In the genomic region with DNA sequence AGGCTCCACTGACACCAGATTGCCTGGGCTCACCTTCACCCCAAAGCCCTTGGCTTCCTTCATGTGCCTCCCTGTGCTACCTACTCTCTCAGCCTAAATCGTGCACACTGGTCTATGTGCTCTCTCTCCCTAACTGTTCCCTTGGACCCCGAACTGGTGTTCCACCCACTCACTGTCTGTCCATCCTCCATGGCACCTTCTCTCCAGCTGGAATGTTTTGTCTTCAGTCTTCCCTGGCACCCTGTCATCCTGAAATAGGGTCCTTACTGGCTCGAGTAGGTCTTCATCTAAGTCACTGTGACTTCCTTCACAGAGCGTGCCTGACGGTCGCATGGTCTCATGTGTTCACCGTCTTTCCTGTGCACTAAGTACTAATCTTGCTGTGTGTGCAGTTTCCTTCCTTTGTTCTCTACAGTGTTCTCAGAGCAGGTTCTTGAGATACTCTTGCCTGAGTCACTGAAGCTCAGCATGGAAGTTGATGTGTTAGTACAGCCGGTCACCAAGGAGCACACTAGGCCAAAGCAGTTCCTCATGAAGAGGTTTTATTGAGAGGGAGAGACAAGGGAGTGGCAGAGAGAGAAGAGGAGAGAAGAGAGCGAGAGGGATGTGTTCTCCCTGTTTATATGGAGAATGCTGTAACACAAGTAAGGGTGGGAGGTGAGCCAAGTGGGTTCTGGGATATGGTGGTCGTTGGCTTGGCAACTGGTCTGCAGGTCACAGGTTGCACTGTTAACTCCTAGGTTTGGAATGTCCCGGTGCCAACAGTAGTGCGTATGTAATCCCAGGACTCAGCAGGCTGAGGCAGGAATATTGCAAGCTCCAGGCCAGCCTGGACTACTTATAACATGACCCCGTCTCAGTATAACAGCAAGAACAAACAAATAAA, we compare ENCODE assay signal across 13 mouse cellular contexts. TPM values are rescaled to one million over a fixed set of nuclear protein-coding genes. Genes with fewer than 3 reads are reported as not detected.
DNase-seq lines count a peak whose midpoint lies in the region; ATAC-seq and TF ChIP-seq lines count a peak whose summit lies in the region.
"Had no signal": no experiment of that assay in that cellular context is flagged by ENCODE, and none has a peak within 500 bp of the region (broad histone marks: within the 10 kb centered on the region; RNA-seq: fewer than 3 reads in every experiment).

No protein-coding gene starts in this region.

- no peaks in the 10 kb centered on the region for H3K27me3 ChIP-seq in heart, postnatal 0 days (ENCODE audit: control insufficient read depth, insufficient read depth, low read length)
- H3K27me3 ChIP-seq: hindbrain, embryonic 15.5 days; limb, embryonic 12.5 days had no signal

- ATAC-seq in heart, postnatal 0 days (ENCODE audit: insufficient read depth, low read depth), result peak; percentile 39; the same call in 1 of the 2 replicates
- no peak for ATAC-seq in megakaryocyte progenitor cell, adult 5-6 weeks (replicated peaks; ENCODE audit: poor library complexity)

- H3K4me3 ChIP-seq in heart, postnatal 0 days (ENCODE audit: low read depth, low read length), result no peak overlapping the region
- H3K4me3 ChIP-seq: hindbrain, embryonic 15.5 days; limb, embryonic 12.5 days; megakaryocyte, embryonic 14.5 days had no signal

- H3K36me3 ChIP-seq in heart, postnatal 0 days (replicated peaks; ENCODE audit: control insufficient read depth, insufficient read depth, low read length), result peaks cover 19% of the 10 kb centered on the region

- TF ChIP-seq CTCF in heart, postnatal 0 days (IDR thresholded peaks at IDR 0.05; ENCODE audit: low read depth), result no peak

- H3K4me2 ChIP-seq in heart, postnatal 0 days (ENCODE audit: low read depth, low read length), result no peak overlapping the region
- H3K4me2 ChIP-seq: hindbrain, embryonic 15.5 days; limb, embryonic 12.5 days had no signal

- H3K9me3 ChIP-seq in heart, postnatal 0 days (replicated peaks; ENCODE audit: control insufficient read depth, low read length), result no peaks in the 10 kb centered on the region
- H3K9me3 ChIP-seq: hindbrain, embryonic 15.5 days; limb, embryonic 12.5 days; megakaryocyte, embryonic 14.5 days had no signal

- no peak for TF ChIP-seq EP300 in heart, postnatal 0 days (IDR thresholded peaks at IDR 0.05; ENCODE audit: low read depth)

- H3K27ac ChIP-seq in heart, postnatal 0 days (ENCODE audit: low read depth), result peak overlapping the region; percentile 63
- H3K27ac ChIP-seq: hindbrain, embryonic 15.5 days; limb, embryonic 12.5 days had no signal

- no peak overlapping the region for H3K9ac ChIP-seq in heart, postnatal 0 days (replicated peaks; ENCODE audit: low read depth, low read length)
- H3K9ac ChIP-seq: hindbrain, embryonic 15.5 days; limb, embryonic 12.5 days had no signal

- peak; percentile 33 for DNase-seq in heart, postnatal 0 days (ENCODE audit: low spot score)
- DNase-seq in heart, adult 8-10 months (ENCODE audit: low spot score), result no peak
- DNase-seq in thymus, postnatal 0 days (ENCODE audit: low spot score), result peak; percentile 72
- DNase-seq in thymus, adult 18-20 months, result no peak
- peak; percentile 83 for DNase-seq in naive thymus-derived CD4-positive, alpha-beta T cell, adult 2 months (ENCODE audit: low read depth)
- DNase-seq in right cerebral cortex, adult 18-20 months, result no peak
- DNase-seq: adrenal gland, postnatal 14 days; kidney, postnatal 25 days had no signal

- 72% methylated on average over 13 of the region's 13 CpGs for WGBS in heart, postnatal 0 days

- H3K4me1 ChIP-seq in heart, postnatal 0 days (ENCODE audit: control insufficient read depth, insufficient read depth), result peaks cover 3% of the 10 kb centered on the region; the same call in 1 of the 2 replicates
- H3K4me1 ChIP-seq: hindbrain, embryonic 15.5 days; limb, embryonic 12.5 days had no signal

RNA-seq across cellular contexts. Expression of a gene that starts 27.6 kb away (rescaled TPM):
- 1.3 and 1.5 TPM in 2 replicates for total RNA-seq in heart, postnatal 0 days (2014; rRNA removed; ENCODE audit: low replicate concordance)
- polyA plus RNA-seq in heart, postnatal 0 days (2015; fragmentation: Nextera tagmentation; extraction: Ambion mirVana), result 0.89 and 1.1 TPM in 2 replicates
- total RNA-seq in heart, adult 8-10 months (2022), result 1 to 10 TPM in 3 of 4 experiments, under 1 TPM in 1; 0.87 to 1.7 (median 1.1) TPM
- 12.5 and 13.4 TPM in 2 replicates for polyA plus RNA-seq in thymus, postnatal 0 days (2015; fragmentation: Nextera tagmentation; extraction: Ambion mirVana)
- total RNA-seq in megakaryocyte progenitor cell, adult 5-6 weeks (2015), result 4.0 and 7.1 TPM in 2 replicates
- 2.2 and 3.5 TPM in 2 replicates for total RNA-seq in megakaryocyte progenitor cell, adult 5-6 weeks (2017)

RNA-seq across cellular contexts. Expression of a gene that starts 41.8 kb away (rescaled TPM):
- total RNA-seq in heart, postnatal 0 days (2014; rRNA removed; ENCODE audit: low replicate concordance), result not detected in 2 replicates
- polyA plus RNA-seq in heart, postnatal 0 days (2015; fragmentation: Nextera tagmentation; extraction: Ambion mirVana), result not detected in 2 replicates
- not detected for total RNA-seq in heart, adult 8-10 months (2022)
- 0.21 TPM in 1 of 2 replicates, not detected in the other for polyA plus RNA-seq in thymus, postnatal 0 days (2015; fragmentation: Nextera tagmentation; extraction: Ambion mirVana)
- total RNA-seq in megakaryocyte progenitor cell, adult 5-6 weeks (2015), result not detected in 2 replicates
- not detected in 2 replicates for total RNA-seq in megakaryocyte progenitor cell, adult 5-6 weeks (2017)
- total RNA-seq: adrenal gland, postnatal 14 days had no signal
- polyA plus RNA-seq: gonadal fat pad, adult 2 months; hindbrain, embryonic 15.5 days; limb, embryonic 12.5 days had no signal

Comparison
In these comparisons a context has a peak if more than half of its experiments do, and no peak if none do; other contexts are left out.
1. DNase-seq: peak in heart, postnatal 0 days (single experiment), thymus, postnatal 0 days (single experiment) and naive thymus-derived CD4-positive, alpha-beta T cell, adult 2 months (single experiment); none in heart, adult 8-10 months (single experiment), thymus, adult 18-20 months (0 of 2) and right cerebral cortex, adult 18-20 months (single experiment).